Mouse (Mus musculus) midbrain, embryonic 16.5 days (tissue): ENCODE results near the gene 1700037H04Rik. TPM values are rescaled to one million over a fixed set of nuclear protein-coding genes. Genes with fewer than 3 reads are reported as not detected.
A peak's percentile ranks its signal among the peaks of the same experiment; 100 is the strongest.

Experiments used
- ATAC-seq: fragments of 200-750 bp; cut with Nextera tagmentation; 2 replicates; pipeline ENCODE4 v1.8.0; 2017; ENCODE audit warnings: moderate TSS enrichment
- H3K27ac ChIP-seq: fragments of 300-500 bp; sonication (generic); 2 replicates; pipeline ENCODE4 v1.5.1; 2014; ENCODE audit warnings: mild to moderate bottlenecking, low read length, mixed read lengths
- H3K27me3 ChIP-seq: fragments of 300-500 bp; sonication (generic); 2 replicates; pipeline ENCODE4 v1.6.1; 2014; ENCODE audit warnings: low read depth, low read length, mixed read lengths; ENCODE audit not compliant: control insufficient read depth, insufficient read depth
- H3K36me3 ChIP-seq: fragments of 300-500 bp; sonication (generic); 2 replicates; pipeline ENCODE4 v1.6.1; 2014; ENCODE audit warnings: mild to moderate bottlenecking, low read length, moderate library complexity, mixed read lengths; ENCODE audit not compliant: control insufficient read depth, insufficient read depth
- H3K4me1 ChIP-seq: fragments of 300-500 bp; sonication (generic); 2 replicates; pipeline ENCODE4 v1.6.1; 2014; ENCODE audit warnings: mild to moderate bottlenecking, low read length, mixed read lengths; ENCODE audit not compliant: control insufficient read depth, insufficient read depth
- H3K4me2 ChIP-seq: fragments of 300-500 bp; sonication (generic); 2 replicates; pipeline ENCODE4 v1.6.1; 2014; ENCODE audit warnings: mild to moderate bottlenecking, low read length, mixed read lengths
- H3K4me3 ChIP-seq: fragments of 300-500 bp; sonication (generic); 2 replicates; pipeline ENCODE4 v1.5.1; 2014; ENCODE audit warnings: low read depth, mild to moderate bottlenecking, low read length, moderate library complexity, mixed read lengths
- H3K9ac ChIP-seq: fragments of 300-500 bp; sonication (generic); 2 replicates; pipeline ENCODE4 v1.6.1; 2014; ENCODE audit warnings: low read depth, low read length, mixed read lengths
- H3K9me3 ChIP-seq: fragments of 300-500 bp; sonication (generic); replicated peaks from 2 replicates; pipeline ENCODE4 v1.6.1; 2014; ENCODE audit warnings: mild to moderate bottlenecking, low read length, mixed read lengths; ENCODE audit not compliant: control insufficient read depth, poor library complexity, severe bottlenecking
- WGBS: fragments of 180-500 bp; shearing (Covaris S2); extraction: QIAGEN DNeasy Blood & Tissue Kit; methylation state at CpG from one replicate; pipeline ENCODE4 v1.1.7; 2014; 5-methylcytosine and 5-hydroxymethylcytosine counted together
- polyA plus RNA-seq: library from polyadenylated mRNA; unstranded; fragments of >200 nt; fragmentation: Nextera tagmentation; extraction: Ambion mirVana; gene quantifications from 2 replicates; pipeline ENCODE4 v1.2.1, GENCODE M21; 2015

Gene 1700037H04Rik
- polyA plus RNA-seq, 1 experiment from 2014 or later = 74.0 TPM

- H3K9me3 ChIP-seq = no peaks in the 10 kb centered on the region
- no peak overlapping the region for H3K4me2 ChIP-seq
- no peaks in the 10 kb centered on the region for H3K4me1 ChIP-seq
- no peak overlapping the region for H3K4me3 ChIP-seq
- H3K36me3 ChIP-seq = no peaks in the 10 kb centered on the region
- H3K27me3 ChIP-seq = no peaks in the 10 kb centered on the region
- ATAC-seq = no peak
- H3K9ac ChIP-seq = no peak overlapping the region
- WGBS = 77% methylated on average over 11 of the region's 11 CpGs
- H3K27ac ChIP-seq = no peak overlapping the region
Measured at GRCm38 (mm10) chr2:131135521-131136139, 24.3 kb downstream of the 1700037H04Rik start.

DNA sequence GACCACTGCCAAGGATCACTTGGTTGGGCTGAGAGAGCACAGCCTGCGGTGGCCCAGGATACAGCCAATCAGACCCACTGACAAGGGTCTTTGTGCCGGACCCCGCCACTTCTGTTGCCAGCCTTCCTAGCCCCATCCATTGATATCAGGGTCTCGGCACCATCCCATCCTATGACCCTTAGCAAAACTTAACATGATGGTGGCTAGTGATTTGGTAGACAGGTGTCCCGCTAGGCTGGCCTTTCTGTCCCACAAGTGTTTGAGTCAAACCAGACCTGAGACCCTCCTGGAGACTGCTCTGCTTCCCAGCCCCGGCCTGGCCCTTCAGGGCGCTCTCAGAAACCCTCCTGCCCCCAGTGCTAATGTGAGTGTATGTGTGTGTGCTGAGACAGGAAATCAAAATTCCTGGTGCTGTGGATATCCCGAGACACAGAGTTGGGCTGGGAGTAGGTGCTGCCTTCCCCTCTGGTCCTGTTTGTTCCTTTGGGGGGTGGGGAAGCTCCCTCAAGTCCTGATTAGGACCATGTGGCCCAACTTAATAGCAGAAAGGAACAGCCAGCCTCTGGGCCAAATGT, 25.0 kb downstream of the 1700037H04Rik start:
- no peak overlapping the region for H3K9ac ChIP-seq
- no peaks in the 10 kb centered on the region for H3K9me3 ChIP-seq
- WGBS = 85% methylated on average over 8 of the region's 8 CpGs
- no peaks in the 10 kb centered on the region for H3K27me3 ChIP-seq
- H3K36me3 ChIP-seq = no peaks in the 10 kb centered on the region
- H3K4me2 ChIP-seq = no peak overlapping the region
- H3K27ac ChIP-seq = no peak overlapping the region
- ATAC-seq = no peak
- H3K4me3 ChIP-seq = no peak overlapping the region
- H3K4me1 ChIP-seq = no peaks in the 10 kb centered on the region

- WGBS = 43% methylated on average over 1 of the region's 1 CpGs
- no peak overlapping the region for H3K27ac ChIP-seq
- H3K9ac ChIP-seq = 0 out of 2 replicates have a peak overlapping the region, but pooled peaks have one; percentile 31
- no peak overlapping the region for H3K4me2 ChIP-seq
- ATAC-seq = no peak
- H3K9me3 ChIP-seq = no peaks in the 10 kb centered on the region
- H3K4me3 ChIP-seq = no peak overlapping the region
- H3K4me1 ChIP-seq = no peaks in the 10 kb centered on the region
- H3K27me3 ChIP-seq = no peaks in the 10 kb centered on the region
- H3K36me3 ChIP-seq = no peaks in the 10 kb centered on the region
Measured at GRCm38 (mm10) chr2:131134381-131134780, 25.5 kb downstream of the 1700037H04Rik start.

- ATAC-seq = no peak
- H3K27ac ChIP-seq = no peak within 1 kb of the TSS
- 84% methylated on average over 9 of the region's 9 CpGs for WGBS
Measured at GRCm38 (mm10) chr2:131132930-131133547, 26.8 kb downstream of the 1700037H04Rik start, which contains the start of gene Gm11037. Gene Gm11037 (plus strand): TSS chr2:131133497.

DNA sequence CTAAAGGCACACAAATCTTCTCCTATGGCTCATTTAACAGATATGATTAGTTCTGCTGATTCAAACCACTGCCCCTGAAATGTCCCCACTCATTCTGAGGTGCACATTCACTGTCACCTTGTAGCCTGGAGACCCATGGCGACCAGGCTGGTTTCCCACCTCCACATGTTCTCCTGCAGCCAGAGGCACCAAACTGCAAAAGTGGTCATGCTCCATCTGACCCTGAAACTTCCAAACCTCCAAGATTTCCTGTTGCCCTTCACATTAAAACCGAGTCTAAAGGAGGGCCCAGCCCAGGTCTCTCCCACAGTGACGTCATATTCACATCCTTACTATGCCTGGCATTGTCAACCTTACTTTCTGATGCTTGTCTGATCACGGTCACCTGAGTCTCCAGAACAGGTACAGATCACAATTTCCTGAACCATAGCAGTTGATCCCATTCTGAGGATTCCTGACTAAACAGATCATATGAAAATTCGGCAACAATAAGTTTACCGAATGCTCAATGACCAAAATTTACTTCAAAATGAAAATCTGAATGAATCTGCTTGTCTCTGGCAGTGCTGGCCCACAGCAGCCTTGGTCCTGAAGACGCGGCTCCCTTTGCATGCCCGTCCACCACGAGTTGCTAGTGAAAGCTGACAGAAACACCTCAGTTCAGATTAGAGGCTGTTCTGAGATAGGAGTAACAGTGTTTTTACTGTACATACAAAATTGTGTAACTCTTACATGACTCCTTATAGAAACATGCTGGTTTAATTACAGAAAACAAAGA, 27.6 kb downstream of the 1700037H04Rik start:
- Histone ChIP-seq H3K27me3 (no peaks in the 10 kb centered on the region), H3K4me2 (no peak overlapping the region), H3K4me1 (peaks cover 2% of the 10 kb centered on the region), H3K9me3 (no peaks in the 10 kb centered on the region), H3K9ac (no peak overlapping the region), H3K36me3 (no peaks in the 10 kb centered on the region), H3K27ac (no peak overlapping the region), H3K4me3 (no peak overlapping the region)
- whole genome bisulfite sequencing = 84% methylated on average over 10 of the region's 10 CpGs
- ATAC-seq = no peak

More at GRCm38 (mm10) chr2:131132930-131133547, 26.8 kb downstream of the 1700037H04Rik start, which contains the start of gene Gm11037:
- no peaks in the 10 kb centered on the region for H3K27me3 ChIP-seq
- H3K4me2 ChIP-seq = no peak within 1 kb of the TSS
- H3K9me3 ChIP-seq = no peaks in the 10 kb centered on the region
- no peaks in the 10 kb centered on the region for H3K4me1 ChIP-seq
- no peaks in the 10 kb centered on the region for H3K36me3 ChIP-seq
- 0 out of 2 replicates have a peak within 1 kb of the TSS, but pooled peaks have one; percentile 31 for H3K9ac ChIP-seq
- H3K4me3 ChIP-seq = no peak within 1 kb of the TSS

DNA sequence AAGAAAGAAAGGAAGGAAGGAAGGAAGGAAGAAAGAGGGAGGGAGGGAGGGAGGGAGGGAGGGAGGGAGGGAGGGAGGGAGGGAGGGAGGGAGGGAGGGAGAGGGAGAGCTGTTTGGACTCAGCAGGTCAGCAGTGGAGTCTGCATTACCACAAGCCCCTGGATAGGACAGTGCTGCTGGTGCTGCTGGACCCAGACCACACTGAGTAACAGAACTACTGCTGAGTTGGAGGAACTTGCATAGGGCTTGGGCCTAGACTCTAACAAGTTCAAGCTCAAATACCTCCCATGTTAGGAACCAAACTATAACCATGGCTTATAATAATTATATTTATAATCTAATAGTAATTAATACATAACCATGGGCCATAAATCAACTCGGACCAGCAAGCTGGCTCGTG, 29.0 kb downstream of the 1700037H04Rik start:
- H3K9me3 ChIP-seq = no peaks in the 10 kb centered on the region
- ATAC-seq = no peak
- no peak overlapping the region for H3K9ac ChIP-seq
- peaks cover 6% of the 10 kb centered on the region for H3K4me1 ChIP-seq
- 96% methylated on average over 2 of the region's 2 CpGs for WGBS
- no peaks in the 10 kb centered on the region for H3K27me3 ChIP-seq
- H3K27ac ChIP-seq = no peak overlapping the region
- no peaks in the 10 kb centered on the region for H3K36me3 ChIP-seq
- H3K4me2 ChIP-seq = no peak overlapping the region
- no peak overlapping the region for H3K4me3 ChIP-seq

GRCm38 (mm10) chr2:131129836-131130235, 30.0 kb downstream of the 1700037H04Rik start:
- no peak overlapping the region for H3K27ac ChIP-seq
- H3K4me3 ChIP-seq = no peak overlapping the region
- H3K9ac ChIP-seq = no peak overlapping the region
- H3K36me3 ChIP-seq = no peaks in the 10 kb centered on the region
- no peaks in the 10 kb centered on the region for H3K27me3 ChIP-seq
- no peaks in the 10 kb centered on the region for H3K9me3 ChIP-seq
- peaks cover 6% of the 10 kb centered on the region for H3K4me1 ChIP-seq
- H3K4me2 ChIP-seq = no peak overlapping the region
- no peak for ATAC-seq
- WGBS = 85% methylated on average over 5 of the region's 5 CpGs

DNA sequence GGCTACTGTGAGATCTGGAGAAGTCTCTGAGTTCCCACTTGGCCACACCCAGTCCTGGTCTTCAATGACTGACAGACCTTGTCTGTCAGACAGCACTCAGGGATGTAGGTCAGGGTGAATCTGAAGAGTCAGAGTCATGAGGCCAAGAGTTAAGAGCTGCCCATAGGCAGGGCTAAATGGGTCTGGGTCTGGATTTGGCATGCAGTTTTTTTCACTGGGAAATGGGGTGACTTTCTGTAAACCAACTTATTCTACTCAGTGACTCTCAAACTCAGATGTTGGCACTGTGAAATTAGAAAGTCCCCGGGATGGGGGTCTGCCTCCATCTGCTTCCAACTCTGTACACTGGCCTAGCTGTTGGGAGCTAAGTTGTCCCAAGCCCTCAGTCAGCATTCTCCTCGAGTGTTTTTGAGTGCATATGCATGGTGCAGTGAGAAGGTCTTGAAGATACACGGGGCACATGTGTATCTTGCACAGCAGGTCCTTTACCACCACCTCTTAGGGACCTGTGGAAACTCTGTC, 31.2 kb downstream of the 1700037H04Rik start:
- H3K9me3 ChIP-seq = no peaks in the 10 kb centered on the region
- no peak overlapping the region for H3K4me2 ChIP-seq
- H3K27me3 ChIP-seq = no peaks in the 10 kb centered on the region
- no peak overlapping the region for H3K4me3 ChIP-seq
- peaks cover 6% of the 10 kb centered on the region for H3K4me1 ChIP-seq
- ATAC-seq = no peak
- 89% methylated on average over 3 of the region's 3 CpGs for WGBS
- H3K36me3 ChIP-seq = no peaks in the 10 kb centered on the region
- H3K27ac ChIP-seq = no peak overlapping the region
- H3K9ac ChIP-seq = no peak overlapping the region
